Mouse (Mus musculus) telencephalon, adult 2 months (tissue): Measurements from ENCODE around the gene Cdyl2.

Source experiments
- DNase-seq: peaks from one replicate; pipeline ENCODE4 v3.0.0-alpha.2; 2011; ENCODE audit warnings: low read depth, low spot score

Gene Cdyl2

GRCm38 (mm10) chr8:116540136-116540535, 192.7 kb downstream of the Cdyl2 start:
- DNase-seq = no peak

- no peak for DNase-seq
These were observed 194.0 kb downstream of the Cdyl2 start for GRCm38 (mm10) chr8:116538763-116539162.

- DNase-seq = no peak
These were observed 196.0 kb downstream of the Cdyl2 start for GRCm38 (mm10) chr8:116536786-116537185.

- DNase-seq = no peak
These were observed 199.7 kb downstream of the Cdyl2 start for GRCm38 (mm10) chr8:116533081-116533480.

- no peak for DNase-seq
These were observed 204.1 kb downstream of the Cdyl2 start for GRCm38 (mm10) chr8:116528736-116529135.

GRCm38 (mm10) chr8:116524915-116525314, 207.9 kb downstream of the Cdyl2 start:
- no peak for DNase-seq
